Comparison of ENCODE assay signal across 22 mouse cellular contexts in genomic region chr6:32487121-32487520, GRCm38 (mm10).
"Had no signal": no experiment of that assay in that cellular context is flagged by ENCODE, and none has a peak within 500 bp of the region (broad histone marks: within the 10 kb centered on the region; RNA-seq: fewer than 3 reads in every experiment).

No protein-coding gene starts in this region.

- ATAC-seq: intestine, postnatal 0 days; liver, embryonic 12.5 days; midbrain, embryonic 13.5 days; midbrain, embryonic 16.5 days had no signal

- H3K9me3 ChIP-seq: limb, embryonic 13.5 days; liver, embryonic 12.5 days; liver, embryonic 15.5 days; lung, embryonic 15.5 days; megakaryocyte, embryonic 14.5 days; midbrain, embryonic 10.5 days; midbrain, embryonic 13.5 days; neural tube, embryonic 13.5 days; stomach, embryonic 15.5 days had no signal

- DNase-seq: kidney, postnatal 10 days; left cerebral cortex, postnatal 4 days; liver; lung, adult 18-20 months; lung, postnatal 10 days; lung, postnatal 36 days; retina, postnatal 1 day; right cerebral cortex, postnatal 25 days; spleen, adult 18-20 months; thymus, postnatal 25 days had no signal

- H3K4me1 ChIP-seq: liver, embryonic 15.5 days; lung, embryonic 15.5 days; stomach, embryonic 15.5 days had no signal

- H3K4me3 ChIP-seq: limb, embryonic 13.5 days; liver, embryonic 12.5 days; liver, embryonic 15.5 days; lung, embryonic 15.5 days; megakaryocyte, embryonic 14.5 days; midbrain, embryonic 10.5 days; midbrain, embryonic 13.5 days; myocyte; neural tube, embryonic 13.5 days; stomach, embryonic 15.5 days had no signal

- H3K36me3 ChIP-seq: limb, embryonic 13.5 days; liver, embryonic 12.5 days; liver, embryonic 15.5 days; lung, embryonic 15.5 days; midbrain, embryonic 10.5 days; midbrain, embryonic 13.5 days; neural tube, embryonic 13.5 days; stomach, embryonic 15.5 days had no signal

- H3K27ac ChIP-seq: limb, embryonic 13.5 days; liver, embryonic 12.5 days; liver, embryonic 15.5 days; lung, embryonic 15.5 days; midbrain, embryonic 10.5 days; midbrain, embryonic 13.5 days; neural tube, embryonic 13.5 days; stomach, embryonic 15.5 days had no signal

- H3K9ac ChIP-seq: limb, embryonic 13.5 days; liver, embryonic 12.5 days; liver, embryonic 15.5 days; lung, embryonic 15.5 days; midbrain, embryonic 13.5 days; neural tube, embryonic 13.5 days; stomach, embryonic 15.5 days had no signal

- H3K27me3 ChIP-seq: limb, embryonic 13.5 days; liver, embryonic 15.5 days; lung, embryonic 15.5 days; midbrain, embryonic 13.5 days; neural tube, embryonic 13.5 days; stomach, embryonic 15.5 days had no signal

- H3K4me2 ChIP-seq: limb, embryonic 13.5 days; liver, embryonic 12.5 days; liver, embryonic 15.5 days; lung, embryonic 15.5 days; midbrain, embryonic 13.5 days; neural tube, embryonic 13.5 days; stomach, embryonic 15.5 days had no signal
